Mouse (Mus musculus): ENCODE measurements around the gene Slc38a2. TPM values are rescaled to one million over a fixed set of nuclear protein-coding genes. Genes with fewer than 3 reads are reported as not detected.

Slc38a2 gene
- polyA plus RNA-seq, 1 experiment from 2014 or later: 104 TPM

DNA sequence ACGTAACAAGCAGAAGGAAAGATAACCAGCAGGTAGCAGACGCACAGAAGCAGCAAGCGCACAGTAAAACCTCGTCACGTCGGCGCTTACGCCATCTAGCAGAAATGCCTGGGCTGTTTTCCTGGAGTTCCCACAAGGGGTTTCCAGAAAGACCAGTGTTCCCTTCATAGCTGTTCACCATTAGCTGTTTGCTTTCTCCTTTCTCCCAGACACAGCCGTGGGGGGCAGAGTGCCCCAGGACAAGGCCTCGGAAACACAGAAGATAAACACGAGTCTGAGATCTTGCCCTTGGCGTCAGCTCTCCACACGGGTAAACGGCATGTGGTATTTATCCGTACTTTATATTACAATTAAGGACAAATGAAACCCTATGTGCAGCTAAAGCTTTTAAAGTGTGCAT lies 23.8 kb downstream of the Slc38a2 start:
- no peaks in the 10 kb centered on the region for H3K27me3 ChIP-seq (replicated peaks)
- peaks cover 2% of the 10 kb centered on the region; the same call in 1 of the 2 replicates for H3K4me1 ChIP-seq
- no peak overlapping the region for H3K4me2 ChIP-seq
- H3K9ac ChIP-seq: no peak overlapping the region
- H3K36me3 ChIP-seq: no peaks in the 10 kb centered on the region
- WGBS: 57% methylated on average over 15 of the region's 15 CpGs
- no peak for ATAC-seq (ENCODE audit: insufficient read depth, low FRiP score, low read depth)
- no peak overlapping the region for H3K27ac ChIP-seq
- no peaks in the 10 kb centered on the region for H3K9me3 ChIP-seq
- H3K4me3 ChIP-seq (replicated peaks): no peak overlapping the region

DNA sequence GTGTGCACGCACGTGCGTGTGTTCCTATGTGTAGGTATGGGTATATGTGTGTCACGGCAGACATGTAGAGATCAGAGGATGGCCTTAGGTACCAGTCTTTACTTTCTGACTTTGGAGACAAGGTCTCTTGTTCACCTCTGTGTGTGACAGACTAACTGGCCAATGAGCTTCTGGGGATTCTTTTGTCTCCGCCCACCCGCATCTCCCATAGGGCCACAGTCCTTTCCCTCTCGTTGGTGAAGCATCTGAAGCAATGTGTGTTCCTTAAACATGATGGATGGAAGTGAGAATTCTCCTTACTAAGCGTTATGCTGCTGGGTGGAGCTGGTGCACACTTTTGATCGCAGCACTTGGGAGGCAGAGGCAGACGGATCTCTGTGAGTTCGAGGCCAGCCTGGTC lies 24.5 kb downstream of the Slc38a2 start:
- no peak overlapping the region for H3K9ac ChIP-seq
- no peak overlapping the region for H3K27ac ChIP-seq
- H3K36me3 ChIP-seq: no peaks in the 10 kb centered on the region
- ATAC-seq (ENCODE audit: insufficient read depth, low FRiP score, low read depth): no peak
- H3K4me3 ChIP-seq (replicated peaks): no peak overlapping the region
- no peak overlapping the region for H3K4me2 ChIP-seq
- H3K4me1 ChIP-seq: peaks cover 2% of the 10 kb centered on the region; the same call in 1 of the 2 replicates
- WGBS: 82% methylated on average over 11 of the region's 11 CpGs
- no peaks in the 10 kb centered on the region for H3K27me3 ChIP-seq (replicated peaks)
- H3K9me3 ChIP-seq: no peaks in the 10 kb centered on the region

DNA sequence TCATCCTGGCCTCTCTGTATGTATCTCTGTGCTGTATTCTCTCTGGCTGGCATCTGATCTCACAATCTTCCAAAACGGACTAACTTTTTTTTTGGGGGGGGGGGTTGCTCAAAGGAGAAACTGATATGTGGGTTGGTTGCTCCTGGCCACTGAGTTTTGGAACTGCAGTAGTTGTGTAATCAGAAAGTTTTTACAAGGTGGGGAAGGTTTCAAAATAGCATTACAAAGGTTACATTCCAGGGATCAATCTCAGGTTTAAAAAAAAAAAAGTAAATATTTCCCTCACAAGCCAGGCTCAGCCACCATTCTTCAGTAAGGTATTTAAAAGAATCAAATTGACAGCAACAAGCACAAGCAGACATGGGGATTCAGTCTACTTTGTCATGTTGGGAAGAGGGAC lies 25.4 kb downstream of the Slc38a2 start:
- 44% methylated on average over 1 of the region's 1 CpGs for WGBS
- H3K4me2 ChIP-seq: no peak overlapping the region
- no peak overlapping the region for H3K4me3 ChIP-seq (replicated peaks)
- ATAC-seq (ENCODE audit: insufficient read depth, low FRiP score, low read depth): no peak
- H3K4me1 ChIP-seq: peaks cover 2% of the 10 kb centered on the region; the same call in 1 of the 2 replicates
- H3K27me3 ChIP-seq (replicated peaks): no peaks in the 10 kb centered on the region
- H3K27ac ChIP-seq: no peak overlapping the region
- H3K9ac ChIP-seq: no peak overlapping the region
- no peaks in the 10 kb centered on the region for H3K9me3 ChIP-seq
- no peaks in the 10 kb centered on the region for H3K36me3 ChIP-seq

DNA sequence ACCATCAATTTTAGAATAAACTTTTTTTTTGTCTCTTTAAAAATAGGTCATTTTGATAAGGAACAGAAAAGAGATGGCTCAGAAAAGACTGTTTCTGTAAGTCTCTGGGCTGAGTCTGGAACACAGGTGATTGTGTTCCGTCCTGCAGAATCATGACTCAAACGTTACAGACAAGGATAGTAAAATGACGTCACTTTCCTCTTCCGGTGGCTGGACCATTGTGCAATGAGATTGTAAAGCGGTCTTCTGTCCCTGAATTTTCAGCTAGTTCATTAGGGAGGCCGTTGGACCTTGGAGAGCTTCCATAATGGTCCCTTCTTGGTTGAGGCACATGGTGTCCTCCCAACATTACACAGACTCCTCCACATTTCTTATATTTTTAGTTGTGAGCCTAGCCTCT lies 29.8 kb downstream of the Slc38a2 start:
- Histone ChIP-seq H3K9ac (no peak overlapping the region), H3K4me3 (replicated peaks) (no peak overlapping the region), H3K27ac (no peak overlapping the region), H3K36me3 (no peaks in the 10 kb centered on the region), H3K4me2 (no peak overlapping the region), H3K9me3 (no peaks in the 10 kb centered on the region), H3K4me1 (peaks cover 5% of the 10 kb centered on the region; the same call in 1 of the 2 replicates), H3K27me3 (replicated peaks) (no peaks in the 10 kb centered on the region)
- 71% methylated on average over 6 of the region's 6 CpGs for WGBS
- ATAC-seq (ENCODE audit: insufficient read depth, low FRiP score, low read depth): no peak

DNA sequence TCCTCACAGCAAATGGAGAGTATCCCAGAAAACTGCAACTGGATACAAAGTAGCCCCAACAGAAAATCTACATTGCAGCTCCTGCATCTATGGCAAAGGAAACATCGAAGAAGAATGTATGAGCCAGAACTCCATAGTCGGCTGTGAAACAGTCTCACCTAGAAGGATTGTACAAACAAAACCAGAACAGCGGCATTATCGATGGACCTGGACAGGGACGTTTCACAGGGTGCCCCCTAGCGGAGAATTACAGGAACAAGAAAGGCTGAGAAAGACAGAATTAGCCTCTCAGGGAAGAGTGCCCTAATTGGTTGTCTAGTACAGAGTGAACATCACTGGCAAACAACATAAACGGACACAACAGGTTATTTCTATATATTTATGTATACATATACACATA lies 32.9 kb downstream of the Slc38a2 start:
- H3K27ac ChIP-seq: no peak overlapping the region
- peak overlapping the region; percentile 47 for H3K4me2 ChIP-seq
- no peaks in the 10 kb centered on the region for H3K27me3 ChIP-seq (replicated peaks)
- WGBS: 3% methylated on average over 7 of the region's 7 CpGs
- ATAC-seq (ENCODE audit: insufficient read depth, low FRiP score, low read depth): 0 out of 2 replicates have a peak, but pooled peaks have one; percentile 50
- H3K9me3 ChIP-seq: no peaks in the 10 kb centered on the region
- H3K4me1 ChIP-seq: 0 out of 2 replicates have a peak, but pooled peaks cover 3% of the 10 kb centered on the region
- H3K4me3 ChIP-seq (replicated peaks): peak overlapping the region; percentile 10; the same call in 1 of the 2 replicates
- H3K36me3 ChIP-seq: no peaks in the 10 kb centered on the region
- H3K9ac ChIP-seq: no peak overlapping the region

DNA sequence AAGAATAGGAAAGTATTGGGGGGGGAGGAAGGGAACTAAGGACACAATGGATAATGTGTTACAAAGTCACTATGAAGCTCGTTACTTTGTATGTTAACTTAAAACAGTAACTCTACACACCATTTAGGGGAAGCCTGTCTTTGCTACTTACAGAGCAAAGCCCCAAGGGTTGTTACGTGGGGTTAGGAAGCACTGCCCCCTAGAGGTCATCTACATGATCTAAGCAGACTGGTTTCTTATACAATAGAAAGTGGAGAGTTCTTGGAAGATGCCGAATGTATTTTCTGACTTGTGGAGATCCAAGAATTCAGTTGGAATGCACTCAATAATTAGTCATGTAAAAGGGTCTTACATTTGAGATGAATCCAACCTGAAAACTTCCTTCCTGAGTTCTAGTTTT lies 33.6 kb downstream of the Slc38a2 start:
- WGBS: 10% methylated on average over 3 of the region's 3 CpGs
- Histone ChIP-seq H3K27ac (no peak overlapping the region), H3K4me3 (replicated peaks) (no peak overlapping the region), H3K4me2 (peak overlapping the region; percentile 47), H3K4me1 (0 out of 2 replicates have a peak, but pooled peaks cover 3% of the 10 kb centered on the region), H3K27me3 (replicated peaks) (no peaks in the 10 kb centered on the region), H3K9me3 (no peaks in the 10 kb centered on the region), H3K36me3 (no peaks in the 10 kb centered on the region), H3K9ac (no peak overlapping the region)
- ATAC-seq (ENCODE audit: insufficient read depth, low FRiP score, low read depth): peak; percentile 66; the same call in 1 of the 2 replicates

DNA sequence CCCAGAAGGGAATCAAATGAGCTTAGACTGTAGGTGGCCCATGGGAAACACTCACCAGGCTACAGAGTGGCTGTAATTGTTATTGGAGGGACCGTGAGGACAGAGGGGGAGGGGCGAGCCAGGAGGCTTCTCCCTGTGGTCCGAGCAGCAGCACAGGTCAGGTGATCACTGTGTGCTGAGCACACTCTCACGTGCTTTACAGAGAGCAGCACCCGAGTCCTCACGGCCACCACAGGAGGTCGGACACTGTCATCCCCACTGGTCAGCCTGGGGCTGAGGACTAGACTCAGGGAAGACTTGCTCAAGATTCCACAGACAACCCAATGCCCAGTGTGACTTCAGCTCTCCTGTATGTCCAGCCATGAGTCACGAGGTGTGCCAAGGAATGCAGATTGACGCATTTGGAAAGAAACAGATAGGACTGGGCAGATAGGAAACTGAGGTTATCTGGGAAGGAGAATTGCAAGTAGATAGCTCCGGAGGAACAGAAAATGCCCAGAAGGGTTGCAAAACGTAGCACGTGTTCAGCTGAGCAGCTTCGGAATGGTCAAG lies 38.9 kb downstream of the Slc38a2 start:
- 47% methylated on average over 13 of the region's 13 CpGs for WGBS
- H3K27ac ChIP-seq: no peak overlapping the region
- H3K9me3 ChIP-seq: no peaks in the 10 kb centered on the region
- no peaks in the 10 kb centered on the region for H3K4me1 ChIP-seq
- peak; percentile 50 for ATAC-seq (ENCODE audit: insufficient read depth, low FRiP score, low read depth)
- no peak overlapping the region for H3K9ac ChIP-seq
- H3K4me2 ChIP-seq: no peak overlapping the region
- H3K27me3 ChIP-seq (replicated peaks): no peaks in the 10 kb centered on the region
- no peaks in the 10 kb centered on the region for H3K36me3 ChIP-seq
- no peak overlapping the region for H3K4me3 ChIP-seq (replicated peaks)

DNA sequence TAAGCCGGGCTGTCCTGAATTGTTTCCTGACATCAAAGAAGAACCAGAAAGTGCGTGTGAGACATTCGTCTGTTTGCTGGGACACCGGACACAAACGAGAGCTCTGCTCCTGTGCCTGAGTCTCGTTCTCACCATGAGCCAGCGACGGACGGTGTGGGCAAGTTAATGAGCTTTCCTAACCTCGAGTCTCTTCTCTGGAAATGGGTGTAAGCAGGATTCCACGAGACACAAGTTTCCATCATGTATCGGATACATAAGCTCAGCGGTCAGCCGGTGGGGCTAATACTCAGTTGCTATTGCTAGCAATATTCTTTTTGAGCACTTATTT lies 41.3 kb downstream of the Slc38a2 start:
- H3K9ac ChIP-seq: no peak overlapping the region
- H3K4me1 ChIP-seq: no peaks in the 10 kb centered on the region
- H3K4me3 ChIP-seq (replicated peaks): 0 out of 2 replicates have a peak overlapping the region, but pooled peaks have one; percentile 6
- no peaks in the 10 kb centered on the region for H3K36me3 ChIP-seq
- WGBS: 47% methylated on average over 14 of the region's 14 CpGs
- peak overlapping the region; percentile 40; the same call in 1 of the 2 replicates for H3K27ac ChIP-seq
- ATAC-seq (ENCODE audit: insufficient read depth, low FRiP score, low read depth): no peak
- H3K9me3 ChIP-seq: no peaks in the 10 kb centered on the region
- peak overlapping the region; percentile 27 for H3K4me2 ChIP-seq
- no peaks in the 10 kb centered on the region for H3K27me3 ChIP-seq (replicated peaks)

DNA sequence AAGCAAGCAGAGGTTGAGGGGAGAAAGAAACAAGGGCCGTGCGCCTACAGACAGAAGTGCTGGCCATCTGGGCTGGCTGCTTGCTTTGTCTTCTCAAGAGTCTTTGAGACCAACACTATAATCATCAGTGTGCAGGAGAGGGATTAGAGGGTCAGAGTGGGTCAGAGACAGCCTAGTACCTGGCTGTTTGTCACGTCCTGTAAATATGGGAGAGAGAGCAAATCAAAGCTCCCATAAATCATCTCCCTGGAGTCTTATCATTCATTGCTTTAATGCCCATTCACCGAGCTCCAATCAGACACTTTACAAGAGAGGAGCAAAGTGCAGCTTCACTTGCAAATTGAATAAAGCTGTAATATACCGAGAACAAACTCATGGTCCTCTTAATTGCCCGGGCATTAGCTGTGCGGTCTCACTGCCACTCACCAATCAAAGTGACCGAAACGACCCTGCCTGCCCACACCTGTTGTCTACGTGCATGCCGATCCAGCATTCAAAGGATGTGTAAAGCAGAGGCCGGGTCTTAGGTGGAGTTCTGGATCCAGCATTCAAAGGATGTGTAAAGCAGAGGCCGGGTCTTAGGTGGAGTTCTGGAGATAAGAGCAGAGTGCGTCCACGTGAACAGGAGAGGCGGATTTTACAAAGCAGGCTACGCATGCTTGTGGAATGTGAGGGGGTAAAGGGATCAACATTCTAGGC lies 41.8 kb downstream of the Slc38a2 start:
- no peaks in the 10 kb centered on the region for H3K27me3 ChIP-seq (replicated peaks)
- peak overlapping the region; percentile 27 for H3K4me2 ChIP-seq
- 0 out of 2 replicates have a peak overlapping the region, but pooled peaks have one; percentile 6 for H3K4me3 ChIP-seq (replicated peaks)
- H3K27ac ChIP-seq: 0 out of 2 replicates have a peak overlapping the region, but pooled peaks have one; percentile 40
- H3K9ac ChIP-seq: no peak overlapping the region
- 45% methylated on average over 17 of the region's 17 CpGs for WGBS
- ATAC-seq (ENCODE audit: insufficient read depth, low FRiP score, low read depth): peak; percentile 63; the same call in 1 of the 2 replicates
- no peaks in the 10 kb centered on the region for H3K9me3 ChIP-seq
- no peaks in the 10 kb centered on the region for H3K36me3 ChIP-seq
- H3K4me1 ChIP-seq: no peaks in the 10 kb centered on the region

DNA sequence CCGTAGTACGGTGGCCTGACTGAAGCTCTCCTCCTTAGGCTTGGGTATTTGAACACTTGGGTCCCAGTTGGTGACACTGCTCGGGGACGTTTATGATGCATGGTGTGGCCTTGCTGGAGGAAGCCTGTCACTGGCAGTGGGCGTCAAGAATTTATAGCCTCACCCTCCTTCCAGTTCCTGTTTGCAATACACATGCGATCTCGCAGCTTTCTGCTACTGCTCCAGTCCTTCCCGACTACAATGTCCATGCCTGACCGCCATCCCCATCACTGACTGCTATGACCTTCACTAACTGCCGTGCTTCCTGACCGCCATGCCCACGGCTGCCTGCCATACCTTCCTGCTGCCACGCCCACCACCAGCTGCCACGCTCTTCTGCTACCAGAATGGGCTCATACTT lies 44.0 kb downstream of the Slc38a2 start:
- Histone ChIP-seq H3K9ac (no peak overlapping the region), H3K4me3 (replicated peaks) (no peak overlapping the region), H3K27me3 (replicated peaks) (no peaks in the 10 kb centered on the region), H3K4me1 (no peaks in the 10 kb centered on the region), H3K4me2 (no peak overlapping the region), H3K9me3 (no peaks in the 10 kb centered on the region), H3K36me3 (no peaks in the 10 kb centered on the region), H3K27ac (no peak overlapping the region)
- ATAC-seq (ENCODE audit: insufficient read depth, low FRiP score, low read depth): no peak
- WGBS: 83% methylated on average over 14 of the region's 14 CpGs

DNA sequence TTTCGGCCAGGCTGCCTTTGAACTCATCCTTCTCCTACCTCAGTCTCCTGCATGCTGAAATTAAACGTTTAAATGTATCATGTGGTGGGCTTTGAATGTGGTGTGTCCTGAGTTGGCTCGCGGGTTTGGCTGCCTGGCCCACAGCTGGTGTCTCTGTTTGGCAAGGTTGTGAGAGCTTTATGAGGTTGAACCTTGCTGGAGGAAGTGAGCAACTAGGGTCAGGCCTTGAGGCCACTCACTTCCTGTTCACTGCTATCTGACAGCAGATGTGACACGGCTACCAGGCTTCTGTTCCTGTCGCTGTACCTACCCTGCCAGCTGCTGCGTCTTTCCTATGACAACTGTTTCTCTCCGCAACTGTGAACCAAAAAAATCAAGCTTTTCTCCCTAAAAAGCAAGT lies 44.8 kb downstream of the Slc38a2 start:
- WGBS: 57% methylated on average over 8 of the region's 8 CpGs
- Histone ChIP-seq H3K9me3 (no peaks in the 10 kb centered on the region), H3K4me1 (no peaks in the 10 kb centered on the region), H3K9ac (no peak overlapping the region), H3K4me3 (replicated peaks) (no peak overlapping the region), H3K4me2 (no peak overlapping the region), H3K27me3 (replicated peaks) (no peaks in the 10 kb centered on the region), H3K36me3 (no peaks in the 10 kb centered on the region), H3K27ac (no peak overlapping the region; the same call in 1 of the 2 replicates)
- no peak for ATAC-seq (ENCODE audit: insufficient read depth, low FRiP score, low read depth)

DNA sequence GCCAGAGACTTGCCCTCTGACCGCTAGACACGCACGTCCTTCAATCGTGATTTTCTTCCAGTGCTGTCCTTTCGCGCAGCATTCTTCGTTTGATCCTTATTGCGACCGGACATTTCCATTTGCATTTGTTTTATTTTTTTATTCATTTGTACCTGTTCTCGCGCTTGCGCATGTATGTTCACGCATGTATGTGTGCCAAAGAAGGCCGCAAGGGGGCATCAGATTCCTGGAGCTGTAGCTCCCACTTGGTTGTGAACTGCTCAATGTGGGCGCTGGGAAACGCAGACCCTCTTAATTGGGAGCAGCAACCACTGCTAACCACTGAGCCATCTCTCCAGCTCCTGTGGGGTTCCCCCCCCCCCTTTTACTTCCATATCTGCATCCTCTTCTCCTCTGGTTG lies 46.5 kb downstream of the Slc38a2 start:
- H3K4me2 ChIP-seq: no peak overlapping the region
- no peak overlapping the region for H3K4me3 ChIP-seq (replicated peaks)
- no peak overlapping the region for H3K27ac ChIP-seq
- no peaks in the 10 kb centered on the region for H3K4me1 ChIP-seq
- H3K9me3 ChIP-seq: no peaks in the 10 kb centered on the region
- no peak for ATAC-seq (ENCODE audit: insufficient read depth, low FRiP score, low read depth)
- no peak overlapping the region for H3K9ac ChIP-seq
- no peaks in the 10 kb centered on the region for H3K36me3 ChIP-seq
- H3K27me3 ChIP-seq (replicated peaks): no peaks in the 10 kb centered on the region
- 93% methylated on average over 16 of the region's 16 CpGs for WGBS
